Mouse (Mus musculus): ENCODE results near the gene Sac3d1. TPM values are rescaled to one million over a fixed set of nuclear protein-coding genes. Genes with fewer than 3 reads are reported as not detected.
"Not testable (repeated sequence)": the region's sequence is repeated elsewhere in the genome, so short reads cannot be mapped to it uniquely, and the experiment has no call there.

Sac3d1 gene
- total and polyA plus RNA-seq, 3 experiments, result 44.4 to 49.3 TPM; not detected in 1

GRCm38 (mm10) chr19:6130414-6131128 lies 12.1 kb upstream of the Sac3d1 start:
- not testable (repeated sequence) for H3K27me3 ChIP-seq (ENCODE audit: control insufficient read depth in 1 of 2, insufficient read depth in 2 of 2, low read length in 2 of 2); H3K9me3 ChIP-seq (replicated peaks; ENCODE audit: insufficient read depth, low read length); H3K4me3 ChIP-seq (ENCODE audit: control insufficient read depth in 1 of 2, insufficient read depth in 1 of 2, low read depth in 2 of 2, low read length in 2 of 2); H3K9ac ChIP-seq (ENCODE audit: control insufficient read depth, low read depth, low read length, poor library complexity, severe bottlenecking); H3K79me2 ChIP-seq (ENCODE audit: control insufficient read depth, insufficient read depth, low read length, poor library complexity)
- peak overlapping the region; percentile 44 for H3K27ac ChIP-seq (ENCODE audit: control insufficient read depth, low read depth, low read length)
- H3K36me3 ChIP-seq (ENCODE audit: control insufficient read depth in 1 of 2, insufficient read depth in 2 of 2, low read length in 2 of 2), result peaks cover under 1 to 24% of the 10 kb centered on the region in 2 experiments; a peak in 2 of 4 replicates
- H3K4me1 ChIP-seq (ENCODE audit: control insufficient read depth in 1 of 2, insufficient read depth in 2 of 2, low read length in 2 of 2), result peaks cover 9 to 46% of the 10 kb centered on the region in 2 experiments; a peak in 3 of 4 replicates
- TF ChIP-seq SIN3A (IDR thresholded peaks at IDR 0.05; ENCODE audit: low read length) (peak; percentile 70), EP300 (IDR thresholded peaks at IDR 0.05; ENCODE audit: low read depth in 1 of 2, low read length in 2 of 2) (peak; percentile 57 to 81), TAL1 (IDR thresholded peaks at IDR 0.05; ENCODE audit: low read length) (peak; percentile 14; the same call in 1 of the 2 replicates), RCOR1 (IDR thresholded peaks at IDR 0.05; ENCODE audit: low read depth, low read length) (peak; percentile 71), TCF12 (IDR thresholded peaks at IDR 0.05; ENCODE audit: low read depth, low read length) (peak; percentile 73), ETS1 (IDR thresholded peaks at IDR 0.05; ENCODE audit: low read depth, low read length) (peak; percentile 86), GATA1 (IDR thresholded peaks at IDR 0.05; ENCODE audit: low read depth, low read length) (peak; percentile 79), MYB (IDR thresholded peaks at IDR 0.05; ENCODE audit: low read depth, low read length) (0 out of 2 replicates have a peak, but pooled peaks have one; percentile 45), HCFC1 (IDR thresholded peaks at IDR 0.05; ENCODE audit: low read depth, low read length) (0 out of 2 replicates have a peak, but pooled peaks have one; percentile 18)
- peak; percentile 61 for DNase-seq (ENCODE audit: low read depth, low spot score)

DNA sequence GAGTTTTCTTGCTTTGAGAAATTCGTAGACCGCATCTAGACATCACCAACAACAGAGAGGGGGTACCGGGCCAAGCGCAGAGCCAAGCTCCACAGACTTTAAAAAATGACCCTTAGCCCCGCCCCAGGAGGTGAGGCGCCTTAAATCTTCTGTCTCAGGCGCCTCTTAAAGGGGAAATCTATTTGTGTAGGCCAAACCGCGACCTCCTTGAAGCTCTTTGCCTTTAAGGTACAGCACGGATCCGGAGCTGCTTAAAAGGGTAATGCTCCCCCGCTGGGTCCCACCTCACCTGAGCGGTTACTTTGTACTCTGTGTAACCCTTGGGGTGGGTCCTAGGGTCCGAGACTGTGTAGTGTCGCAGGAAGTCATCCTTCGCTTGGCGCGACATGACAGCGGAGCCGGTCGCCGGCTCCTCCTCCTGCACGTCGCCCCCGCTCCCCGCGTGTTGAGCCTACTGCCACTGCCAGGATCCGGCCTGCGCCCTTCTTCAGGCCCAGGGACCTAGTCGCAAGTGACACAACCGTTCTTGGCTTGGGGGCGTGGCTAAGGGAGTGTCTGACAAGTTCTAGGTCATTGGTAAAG lies 9.4 kb upstream of the Sac3d1 start, which contains the start of gene Snx15:
Snx15 (minus strand) TSS at position 545 of the 582 bp plus-strand sequence.
- Histone ChIP-seq H3K4me3 (ENCODE audit: control insufficient read depth in 1 of 2, insufficient read depth in 1 of 2, low read depth in 2 of 2, low read length in 2 of 2) (peak within 1 kb of the TSS; percentile 57 to 82), H3K79me2 (ENCODE audit: control insufficient read depth, insufficient read depth, low read length, poor library complexity) (peaks cover 1% of the 10 kb centered on the region; the same call in 1 of the 2 replicates), H3K9ac (ENCODE audit: control insufficient read depth, low read depth, low read length, poor library complexity, severe bottlenecking) (peak within 1 kb of the TSS; percentile 87), H3K9me3 (replicated peaks; ENCODE audit: insufficient read depth, low read length) (no peaks in the 10 kb centered on the region), H3K27me3 (ENCODE audit: control insufficient read depth in 1 of 2, insufficient read depth in 2 of 2, low read length in 2 of 2) (no peaks in the 10 kb centered on the region), H3K36me3 (ENCODE audit: control insufficient read depth in 1 of 2, insufficient read depth in 2 of 2, low read length in 2 of 2) (peaks cover 0 to 22% of the 10 kb centered on the region in 2 experiments; a peak in 2 of 4 replicates), H3K4me1 (ENCODE audit: control insufficient read depth in 1 of 2, insufficient read depth in 2 of 2, low read length in 2 of 2) (peaks cover 9 to 34% of the 10 kb centered on the region in 2 experiments; a peak in 3 of 4 replicates), H3K27ac (ENCODE audit: control insufficient read depth, low read depth, low read length) (peak within 1 kb of the TSS; percentile 93)
- DNase-seq (ENCODE audit: low read depth, low spot score), result peak; percentile 99
- TF ChIP-seq SIN3A (IDR thresholded peaks at IDR 0.05; ENCODE audit: low read length) (peak; percentile 99), TBP (IDR thresholded peaks at IDR 0.05; ENCODE audit: low read depth, low read length) (peak; percentile 67), ETS1 (IDR thresholded peaks at IDR 0.05; ENCODE audit: low read depth, low read length) (no peak), POLR2A (IDR thresholded peaks at IDR 0.05; ENCODE audit: control insufficient read depth in 1 of 2, insufficient read depth in 1 of 2, low read depth in 1 of 2, low read length in 2 of 2, poor library complexity in 1 of 2) (peak; percentile 18 to 69; a peak in 3 of 4 replicates), CHD2 (IDR thresholded peaks at IDR 0.05; ENCODE audit: low read length) (no peak), USF1 (IDR thresholded peaks at IDR 0.05; ENCODE audit: low read depth, low read length) (no peak), UBTF (IDR thresholded peaks at IDR 0.05; ENCODE audit: borderline replicate concordance, insufficient read depth, low read depth, low read length) (0 out of 2 replicates have a peak, but pooled peaks have one; percentile 59), MXI1 (IDR thresholded peaks at IDR 0.05; ENCODE audit: low read depth, low read length) (peak; percentile 66), MYC (IDR thresholded peaks at IDR 0.05; ENCODE audit: low read depth, low read length) (0 out of 2 replicates have a peak, but pooled peaks have one; percentile 16), MAX (IDR thresholded peaks at IDR 0.05; ENCODE audit: low read length) (peak; percentile 73; the same call in 1 of the 2 replicates), NELFE (IDR thresholded peaks at IDR 0.05; ENCODE audit: low read depth, low read length) (peak; percentile 40), HCFC1 (IDR thresholded peaks at IDR 0.05; ENCODE audit: low read depth, low read length) (peak; percentile 83), ZC3H11A (IDR thresholded peaks at IDR 0.05; ENCODE audit: low read depth, low read length) (peak; percentile 60), BHLHE40 (IDR thresholded peaks at IDR 0.05; ENCODE audit: borderline replicate concordance, low read depth, low read length) (peak; percentile 5; the same call in 1 of the 2 replicates), TCF12 (IDR thresholded peaks at IDR 0.05; ENCODE audit: low read depth, low read length) (0 out of 2 replicates have a peak, but pooled peaks have one; percentile 13), MYB (IDR thresholded peaks at IDR 0.05; ENCODE audit: low read depth, low read length) (no peak)

Measured in MEL (cell line).